Mouse (Mus musculus) T-cell, adult 2 months (primary cell): ENCODE data around the gene F12.

Source experiments
- DNase-seq: peaks from one replicate; pipeline ENCODE4 v3.0.0; 2022; ENCODE audit warnings: low spot score

The F12 gene

GRCm38 (mm10) chr13:55413333-55413732 lies 13.3 kb downstream of the F12 start:
- no peak for DNase-seq

GRCm38 (mm10) chr13:55412643-55413307 lies 13.8 kb downstream of the F12 start:
- DNase-seq, result no peak

GRCm38 (mm10) chr13:55411826-55412225 lies 14.8 kb downstream of the F12 start:
- no peak for DNase-seq

GRCm38 (mm10) chr13:55408546-55409120 lies 18.0 kb downstream of the F12 start:
- no peak for DNase-seq

- DNase-seq, result no peak
Measured at GRCm38 (mm10) chr13:55407341-55407740, 19.3 kb downstream of the F12 start.

DNA sequence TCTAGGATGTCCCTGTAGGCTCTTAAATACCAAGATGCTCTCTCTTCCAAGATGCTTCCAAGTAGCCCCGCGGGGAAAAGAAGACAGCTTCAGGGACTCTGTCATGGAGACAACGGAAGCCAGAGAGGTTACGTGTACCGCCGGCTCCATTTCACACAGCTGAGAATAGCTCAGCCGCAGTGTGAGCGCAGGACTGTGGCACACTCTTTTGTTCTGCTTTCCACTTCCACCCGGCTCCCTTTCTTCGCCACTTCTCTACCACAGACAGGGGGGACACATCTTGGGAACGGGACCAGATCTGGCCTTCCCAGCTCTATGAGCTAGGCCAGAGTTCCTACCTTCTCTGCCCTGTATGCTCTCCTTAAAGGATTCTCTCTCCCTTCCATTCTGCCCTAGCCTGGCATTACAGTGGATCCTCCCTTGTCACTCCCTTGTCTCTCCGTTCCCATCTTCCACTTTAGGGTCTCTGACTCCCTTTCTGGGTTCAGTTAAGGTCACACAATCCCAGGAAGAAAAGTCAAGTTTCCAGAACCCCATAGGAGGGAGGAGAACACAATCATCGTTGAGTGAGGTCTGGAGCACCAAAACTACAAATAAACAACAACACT lies 20.7 kb downstream of the F12 start:
- no peak for DNase-seq

DNA sequence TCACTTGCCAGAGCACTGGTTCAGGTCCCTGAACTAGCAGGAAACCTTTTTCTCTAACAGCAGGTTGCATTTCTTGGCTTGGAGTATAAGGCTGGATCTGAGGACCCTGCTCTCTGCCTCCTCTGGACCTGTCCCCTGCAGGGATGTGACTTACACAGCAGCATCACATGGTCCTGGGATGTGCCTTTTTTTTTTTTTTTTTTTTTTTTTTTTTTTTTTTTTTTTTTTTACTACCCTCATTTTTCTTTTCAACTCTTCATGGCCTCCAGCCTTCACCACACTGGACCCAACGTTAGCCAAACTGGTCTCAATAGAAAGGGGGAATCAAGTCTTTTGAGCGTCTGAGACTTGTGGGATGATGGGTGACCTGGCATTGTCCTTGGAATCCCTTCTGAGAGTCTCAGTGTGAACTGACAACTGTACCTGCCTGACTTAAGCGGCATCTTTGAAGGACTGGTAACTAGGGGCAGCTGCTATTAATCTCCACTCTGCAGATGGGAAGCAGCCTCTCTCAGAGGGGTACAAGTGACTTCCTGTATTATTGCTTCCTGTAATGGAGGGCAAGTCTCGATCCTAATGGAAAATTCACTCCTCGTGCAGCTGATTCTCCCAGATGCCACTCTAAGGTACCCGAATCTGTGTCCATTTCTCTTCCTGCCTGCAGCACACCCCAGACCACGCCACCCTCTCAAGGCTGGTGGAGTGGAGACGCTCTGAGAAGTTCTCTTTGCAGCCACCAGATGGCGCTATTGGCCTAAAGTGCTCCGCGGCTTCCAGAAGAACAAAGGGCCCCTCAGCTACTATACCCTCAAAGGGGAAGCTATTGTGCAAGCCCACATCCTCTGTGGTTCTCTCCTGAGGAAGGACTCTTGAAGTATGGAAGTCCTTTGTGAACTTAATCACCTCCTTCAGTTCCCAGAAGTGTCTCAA lies 21.5 kb downstream of the F12 start:
- peak; percentile 89 for DNase-seq

DNA sequence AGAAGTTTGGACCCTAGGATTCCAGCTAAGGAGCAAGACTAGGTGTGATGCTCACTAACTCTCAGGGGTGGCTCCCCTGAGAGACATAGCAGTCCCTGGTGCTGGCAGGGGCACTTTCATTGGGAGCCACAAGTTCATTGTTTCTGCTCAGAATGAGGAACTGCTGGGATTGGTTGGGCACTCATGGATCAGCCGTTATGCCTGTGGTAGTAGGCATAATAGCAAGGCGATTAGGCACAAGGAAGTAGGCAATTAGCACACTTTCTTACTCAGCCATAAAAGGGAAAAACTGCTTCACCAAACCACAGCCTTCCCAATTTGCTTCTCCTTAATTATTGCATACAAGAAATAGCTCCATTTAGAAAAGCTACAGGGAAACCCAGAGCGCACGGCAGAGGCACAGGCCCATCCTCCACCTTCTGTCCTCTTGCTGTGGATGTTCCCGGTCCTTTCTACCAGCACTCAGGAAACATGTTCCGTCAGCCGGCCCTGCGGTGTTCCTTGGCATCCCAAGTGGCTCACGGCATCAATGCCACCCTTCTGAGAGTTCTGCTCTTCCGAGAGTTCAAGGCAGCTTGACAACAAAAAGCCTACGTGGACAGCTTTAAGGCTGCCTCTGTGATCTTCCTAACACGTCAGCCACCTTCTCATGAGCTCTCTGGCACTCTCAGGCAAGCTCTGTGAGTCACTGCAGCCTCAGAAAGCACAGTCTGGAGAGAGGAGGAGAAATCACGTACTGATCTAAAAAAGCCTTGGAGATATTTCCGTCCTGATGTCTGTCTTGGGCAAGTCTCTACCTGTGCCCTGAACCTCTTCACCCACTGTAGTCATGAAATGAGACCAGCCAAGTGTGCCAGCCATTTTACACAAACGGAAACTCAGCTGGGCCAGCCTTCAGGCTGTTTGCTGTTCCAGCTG lies 22.4 kb downstream of the F12 start:
- no peak for DNase-seq

GRCm38 (mm10) chr13:55403266-55403665 lies 23.3 kb downstream of the F12 start:
- DNase-seq, result no peak

DNA sequence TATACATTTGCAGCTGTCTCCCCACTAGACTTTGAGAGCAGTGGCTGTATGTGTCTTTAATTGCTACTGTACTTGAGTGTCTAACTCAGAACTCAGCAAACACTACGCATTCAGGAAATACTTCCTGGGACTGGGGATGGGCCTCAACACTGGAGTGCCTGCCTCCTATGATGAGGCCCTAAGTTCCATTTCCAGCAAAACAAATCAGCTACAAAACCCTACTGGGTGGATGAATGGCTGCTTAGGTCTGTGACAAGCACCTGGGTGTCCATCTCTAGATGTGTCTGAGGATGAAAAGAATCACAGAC lies 26.6 kb downstream of the F12 start:
- no peak for DNase-seq

DNA sequence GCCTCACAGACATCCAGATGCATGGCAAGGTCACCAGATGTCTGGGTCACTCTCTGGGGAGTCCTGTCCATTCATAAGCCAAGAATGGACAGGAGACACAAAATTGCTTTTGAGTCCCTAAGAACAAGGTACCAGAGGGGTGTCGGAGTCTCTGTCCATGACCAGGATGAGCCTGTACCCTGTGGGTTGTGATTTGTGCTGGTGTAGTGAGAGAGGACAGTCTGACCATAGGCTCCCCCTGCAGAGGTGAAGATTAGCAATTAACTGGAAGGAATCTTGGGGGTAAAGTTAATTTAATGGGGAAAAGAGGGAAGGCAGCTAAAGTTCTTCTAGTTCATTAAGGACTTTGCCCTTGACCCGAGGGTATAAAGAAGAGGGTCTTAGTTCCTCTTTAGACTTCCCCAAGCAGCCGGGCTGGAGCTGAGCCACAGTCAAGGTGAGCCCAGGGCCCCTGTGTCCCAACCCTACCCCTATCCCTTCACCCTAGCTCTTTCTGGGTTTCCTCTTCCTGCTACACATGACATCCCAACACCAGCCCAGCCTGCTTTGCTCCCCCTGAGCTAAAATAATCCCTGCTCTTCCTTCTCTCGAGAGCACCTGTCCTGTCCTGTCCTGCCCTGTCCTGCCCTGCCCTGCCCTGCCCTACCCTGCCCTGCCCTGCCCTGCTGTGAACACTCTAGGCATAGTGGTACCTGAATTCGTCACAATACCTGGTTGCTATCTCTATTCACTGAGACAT lies 27.1 kb downstream of the F12 start:
- no peak for DNase-seq

GRCm38 (mm10) chr13:55398088-55398487 lies 28.5 kb downstream of the F12 start, which contains the start of gene Slc34a1:
Gene Slc34a1, plus strand, starts transcription at chr13:55398187.
- DNase-seq, result no peak

- DNase-seq, result peak; percentile 39
Measured at GRCm38 (mm10) chr13:55392933-55393332, 33.7 kb downstream of the F12 start.

DNA sequence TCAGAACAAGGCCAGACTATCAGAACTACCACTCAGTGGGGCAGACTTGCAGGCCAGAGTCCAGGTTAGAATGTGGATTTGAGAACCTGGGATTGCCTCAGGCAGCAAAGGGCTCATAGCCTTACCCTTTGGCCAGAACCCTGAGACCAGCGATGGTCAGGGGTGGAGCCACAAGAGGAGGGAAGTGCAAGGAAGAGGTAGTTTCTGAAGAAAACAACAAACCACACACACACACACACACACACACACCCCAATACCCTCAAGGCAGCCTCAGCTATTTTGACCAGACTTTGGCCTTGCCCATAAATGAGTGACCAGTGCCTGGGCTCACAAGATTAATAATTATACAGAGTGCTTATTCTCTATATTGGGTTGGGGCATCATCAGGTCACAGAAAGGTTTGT lies 35.0 kb downstream of the F12 start:
- no peak for DNase-seq

DNA sequence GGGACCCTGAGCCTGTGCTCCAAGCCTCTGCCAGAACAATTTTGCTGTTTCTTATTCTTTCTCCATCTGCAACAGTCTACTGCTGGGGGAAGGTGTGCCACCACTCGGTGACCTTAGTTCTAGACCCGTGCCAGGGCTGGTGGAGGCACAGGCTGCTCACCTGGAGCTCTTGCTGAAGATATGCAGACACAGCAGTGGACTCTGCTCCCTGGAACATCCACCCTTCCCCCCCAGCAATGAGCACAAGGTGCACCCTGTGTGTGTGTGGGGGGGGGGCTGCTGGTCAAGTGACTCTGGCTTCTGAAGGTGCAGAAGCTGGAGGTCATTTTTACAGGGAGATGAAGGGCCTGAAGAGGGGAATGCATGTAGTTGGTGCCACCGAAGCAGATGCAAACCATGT lies 35.9 kb downstream of the F12 start:
- DNase-seq, result no peak

- DNase-seq, result no peak
Measured at GRCm38 (mm10) chr13:55381790-55382189, 44.8 kb downstream of the F12 start.

DNA sequence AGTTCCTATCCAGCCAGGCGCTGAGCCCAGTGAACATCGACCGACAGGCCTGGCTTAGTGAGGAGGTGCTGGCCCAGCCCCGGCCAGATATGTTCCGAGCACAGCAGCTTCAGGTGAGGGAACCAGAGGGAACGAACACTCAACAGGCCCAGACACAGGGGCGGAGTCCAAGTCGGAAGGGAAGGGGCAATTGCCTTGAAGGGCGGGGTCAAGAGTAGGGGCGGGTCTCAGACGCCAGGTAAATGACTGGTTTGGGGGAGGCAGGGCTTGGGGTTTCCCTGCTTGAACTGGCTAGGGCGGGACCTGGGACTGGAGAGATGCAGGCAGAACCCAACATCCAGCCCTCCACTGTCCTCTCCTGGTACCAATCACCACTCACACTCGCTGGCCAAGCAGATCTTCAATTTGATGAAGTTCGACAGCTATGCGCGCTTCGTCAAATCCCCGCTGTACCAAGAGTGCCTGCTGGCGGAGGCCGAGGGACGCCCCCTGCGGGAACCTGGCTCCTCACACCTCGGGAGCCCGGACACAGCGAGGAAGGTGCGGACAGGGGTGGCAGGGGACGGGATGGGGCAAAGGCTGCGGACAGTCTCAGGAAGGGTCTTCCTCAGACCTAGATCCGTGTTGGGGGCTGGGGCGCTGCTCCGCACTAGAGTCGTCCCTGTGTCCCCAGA lies 47.5 kb downstream of the F12 start:
- DNase-seq, result no peak

DNA sequence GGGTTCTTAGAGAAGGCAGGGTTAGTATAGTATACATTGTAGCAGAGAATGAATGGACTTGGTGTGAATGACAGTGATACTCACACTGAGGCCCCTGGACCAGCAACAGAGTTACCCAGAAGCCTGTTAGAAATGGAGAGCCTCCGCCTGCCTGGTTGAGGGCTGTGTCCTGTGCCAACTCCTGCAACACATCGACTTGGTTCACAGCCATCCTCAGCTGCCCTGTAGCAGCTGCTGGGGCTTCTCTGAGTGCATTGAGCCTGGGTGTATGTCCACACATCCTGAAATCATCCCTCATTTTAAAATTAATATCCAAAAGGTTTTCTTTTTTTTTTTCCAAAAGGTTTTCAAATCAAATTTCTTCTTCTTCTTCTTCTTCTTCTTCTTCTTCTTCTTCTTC lies 50.7 kb downstream of the F12 start:
- DNase-seq, result no peak

DNA sequence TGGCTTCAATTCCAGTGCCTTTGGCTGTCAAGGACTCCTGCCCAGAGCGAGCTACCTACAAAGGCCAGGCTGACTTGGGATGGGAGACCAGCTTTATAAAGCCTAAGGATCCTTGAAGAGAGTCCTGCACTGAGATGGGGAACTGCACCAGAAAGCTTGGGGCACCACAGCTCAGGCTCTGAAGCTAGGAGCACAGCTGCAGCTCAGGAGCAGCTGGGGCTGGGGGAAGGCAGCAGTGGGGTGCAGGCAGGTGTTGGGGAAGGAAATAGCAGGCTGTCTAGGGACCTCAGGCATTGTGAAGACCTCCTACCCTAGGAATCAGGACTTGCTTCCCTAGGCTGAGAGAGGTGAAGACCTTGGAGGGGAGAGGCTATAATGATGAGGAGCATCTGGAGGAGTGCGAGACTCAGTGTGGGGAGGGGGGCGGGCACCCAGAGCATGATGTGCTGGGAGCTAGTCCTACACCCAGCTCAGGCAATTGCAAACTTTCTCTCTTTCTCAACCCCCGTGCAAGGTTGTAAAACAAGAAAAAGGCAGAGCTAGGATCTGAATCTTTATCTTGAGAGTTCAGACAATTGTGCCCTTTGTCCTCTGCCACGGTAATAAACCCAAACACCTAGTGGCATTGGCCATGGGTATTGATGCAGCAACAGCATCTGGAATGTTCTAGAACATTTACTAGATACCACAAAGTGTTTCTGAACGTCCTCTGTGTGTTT lies 52.2 kb downstream of the F12 start:
- DNase-seq, result no peak

GRCm38 (mm10) chr13:55371740-55372139 lies 54.9 kb downstream of the F12 start:
- no peak for DNase-seq
